Mouse (Mus musculus) midbrain, postnatal 0 days (tissue): ENCODE measurements around the gene Chrm2. TPM values are rescaled to one million over a fixed set of nuclear protein-coding genes. Genes with fewer than 3 reads are reported as not detected.

Source experiments
- ATAC-seq: fragments of 200-750 bp; cut with Nextera tagmentation; 2 replicates; pipeline ENCODE4 v1.8.0; 2017; ENCODE audit warnings: moderate number of reproducible peaks, mild to moderate bottlenecking, moderate TSS enrichment, moderate library complexity; ENCODE audit not compliant: low FRiP score
- DNase-seq: peaks from one replicate; pipeline ENCODE4 v3.0.0-alpha.2; 2015; ENCODE audit warnings: low spot score
- H3K27ac ChIP-seq: fragments of 300-500 bp; sonication (generic); 2 replicates; pipeline ENCODE4 v1.5.1; 2014; ENCODE audit warnings: low read depth, mild to moderate bottlenecking, low read length, mixed read lengths
- H3K27me3 ChIP-seq: fragments of 300-500 bp; sonication (generic); 2 replicates; pipeline ENCODE4 v1.6.1; 2014; ENCODE audit warnings: low read length, control low read depth, mixed read lengths; ENCODE audit not compliant: insufficient read depth
- H3K36me3 ChIP-seq: fragments of 300-500 bp; sonication (generic); 2 replicates; pipeline ENCODE4 v1.6.1; 2014; ENCODE audit warnings: low read length, control low read depth, mixed read lengths; ENCODE audit not compliant: insufficient read depth
- H3K4me1 ChIP-seq: fragments of 300-500 bp; sonication (generic); 2 replicates; pipeline ENCODE4 v1.6.1; 2014; ENCODE audit warnings: mild to moderate bottlenecking, control low read depth, antibody characterized with exemption, low read length, mixed read lengths; ENCODE audit not compliant: insufficient read depth
- H3K4me2 ChIP-seq: fragments of 300-500 bp; sonication (generic); 2 replicates; pipeline ENCODE4 v1.6.1; 2014; ENCODE audit warnings: low read depth, mild to moderate bottlenecking, low read length, mixed read lengths; ENCODE audit not compliant: poor library complexity, severe bottlenecking
- H3K4me3 ChIP-seq: fragments of 300-500 bp; sonication (generic); 2 replicates; pipeline ENCODE4 v1.5.1; 2014; ENCODE audit warnings: low read depth, mild to moderate bottlenecking, low read length, moderate library complexity
- H3K9ac ChIP-seq: fragments of 300-500 bp; sonication (generic); replicated peaks from 2 replicates; pipeline ENCODE4 v1.6.1; 2014; ENCODE audit warnings: mild to moderate bottlenecking, low read length, moderate library complexity, mixed read lengths; ENCODE audit not compliant: poor library complexity, severe bottlenecking
- H3K9me3 ChIP-seq: fragments of 300-500 bp; sonication (generic); 2 replicates; pipeline ENCODE4 v1.6.1; 2016; ENCODE audit warnings: low read length, control low read depth
- CTCF ChIP-seq: IDR thresholded peaks from 2 replicates; pipeline ENCODE4 v1.5.1; 2016; ENCODE audit warnings: antibody characterized with exemption, mild to moderate bottlenecking
- WGBS: fragments of 180-500 bp; shearing (Covaris S2); extraction: QIAGEN DNeasy Blood & Tissue Kit; methylation state at CpG from one replicate; pipeline ENCODE4 v1.1.7; 2014; 5-methylcytosine and 5-hydroxymethylcytosine counted together
- polyA plus RNA-seq: library from polyadenylated mRNA; unstranded; fragments of >200 nt; fragmentation: Nextera tagmentation; extraction: Ambion mirVana; gene quantifications from 2 replicates; pipeline ENCODE4 v1.2.1, GENCODE M21; 2015
- total RNA-seq: library from RNA; depleted of rRNA; stranded (reverse); fragments of >200 nt; gene quantifications from 2 replicates; pipeline ENCODE4 v1.2.3, GENCODE M21; 2014

The Chrm2 gene
- total and polyA plus RNA-seq, 2 experiments from 2014 or later: 6.8 to 19.4 TPM

DNA sequence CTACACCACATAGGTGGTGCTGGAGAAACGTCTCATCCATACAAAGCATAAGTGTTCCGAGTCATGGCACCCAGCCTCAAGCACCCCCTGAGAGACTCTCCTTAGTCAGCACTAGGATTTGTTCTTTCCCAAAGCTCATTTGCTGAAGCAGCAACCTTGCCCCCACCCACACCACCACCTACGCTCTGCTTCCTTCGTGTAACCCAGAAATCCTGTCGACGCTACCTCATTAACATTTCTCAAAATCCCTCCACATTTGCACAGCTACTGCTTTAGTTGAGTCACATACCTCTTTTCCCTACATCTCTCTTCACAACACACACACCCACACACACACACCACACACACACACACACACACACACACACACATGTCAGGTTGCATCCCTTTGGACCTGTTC is 50.1 kb downstream of the Chrm2 start:
- Histone ChIP-seq H3K9ac (no peak overlapping the region), H3K9me3 (no peaks in the 10 kb centered on the region), H3K4me2 (no peak overlapping the region), H3K27ac (no peak overlapping the region), H3K4me3 (no peak overlapping the region), H3K27me3 (no peaks in the 10 kb centered on the region), H3K36me3 (no peaks in the 10 kb centered on the region), H3K4me1 (no peaks in the 10 kb centered on the region)
- WGBS: 92% methylated on average over 6 of the region's 6 CpGs
- ATAC-seq: no peak
- DNase-seq: no peak
- no peak for TF ChIP-seq CTCF

GRCm38 (mm10) chr6:36439218-36439617 is 51.3 kb downstream of the Chrm2 start:
- no peaks in the 10 kb centered on the region for H3K4me1 ChIP-seq
- H3K9me3 ChIP-seq: no peaks in the 10 kb centered on the region

DNA sequence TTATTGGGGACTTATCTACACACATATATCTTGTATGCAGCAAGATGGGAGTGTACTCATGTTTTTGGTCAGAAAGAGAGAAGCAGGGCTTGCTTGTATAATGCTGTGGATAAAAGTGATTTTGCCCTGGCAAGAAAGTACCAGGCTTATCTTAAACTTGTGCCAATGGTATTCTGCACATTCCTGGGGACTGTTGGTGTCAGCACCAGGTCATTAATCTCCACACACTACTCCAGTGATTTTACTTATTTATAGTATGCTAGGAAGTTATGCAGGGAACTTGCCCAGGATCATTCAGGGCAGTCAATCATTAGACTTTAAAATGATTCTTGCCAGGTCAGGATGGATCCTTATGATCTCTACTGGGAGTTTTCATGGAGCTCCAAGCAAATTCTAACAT is 63.6 kb downstream of the Chrm2 start:
- H3K27me3 ChIP-seq: no peaks in the 10 kb centered on the region
- H3K4me1 ChIP-seq: no peaks in the 10 kb centered on the region
- no peak overlapping the region for H3K27ac ChIP-seq
- no peak overlapping the region for H3K4me2 ChIP-seq
- no peaks in the 10 kb centered on the region for H3K9me3 ChIP-seq
- no peak overlapping the region for H3K9ac ChIP-seq
- ATAC-seq (no peak), DNase-seq (no peak)
- H3K4me3 ChIP-seq: no peak overlapping the region
- TF ChIP-seq CTCF: no peak
- H3K36me3 ChIP-seq: no peaks in the 10 kb centered on the region

More at GRCm38 (mm10) chr6:36439218-36439617, 51.3 kb downstream of the Chrm2 start:
- DNase-seq: no peak
- no peak overlapping the region for H3K4me2 ChIP-seq
- H3K27me3 ChIP-seq: no peaks in the 10 kb centered on the region
- no peak for ATAC-seq
- no peak for TF ChIP-seq CTCF
- H3K27ac ChIP-seq: no peak overlapping the region
- no peak overlapping the region for H3K9ac ChIP-seq
- H3K4me3 ChIP-seq: no peak overlapping the region
- WGBS: 74% methylated on average over 2 of the region's 2 CpGs
- no peaks in the 10 kb centered on the region for H3K36me3 ChIP-seq

DNA sequence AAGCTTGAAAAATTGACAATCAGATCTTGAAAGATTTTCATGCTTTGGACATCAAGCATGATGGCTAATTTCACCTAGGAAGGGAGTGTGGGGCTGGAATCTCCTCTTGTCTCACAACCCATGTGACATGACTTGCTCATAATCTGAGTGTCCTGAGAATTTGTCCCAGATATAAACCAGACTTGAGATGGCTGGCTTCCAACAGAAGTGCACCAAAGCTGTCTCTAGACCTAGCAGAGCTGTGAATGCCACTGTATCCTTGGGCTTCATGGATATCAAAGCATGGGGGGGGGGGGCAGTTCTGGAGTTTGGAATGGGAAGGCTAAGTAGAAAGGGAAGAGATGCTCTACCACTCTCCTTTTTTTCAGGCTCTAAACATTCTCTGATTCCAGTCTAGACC is 67.2 kb downstream of the Chrm2 start:
- Histone ChIP-seq H3K36me3 (no peaks in the 10 kb centered on the region), H3K27ac (no peak overlapping the region), H3K4me2 (no peak overlapping the region), H3K9me3 (no peaks in the 10 kb centered on the region), H3K4me3 (no peak overlapping the region), H3K27me3 (no peaks in the 10 kb centered on the region), H3K4me1 (no peaks in the 10 kb centered on the region), H3K9ac (no peak overlapping the region)
- no peak for ATAC-seq
- DNase-seq: no peak
- TF ChIP-seq CTCF: no peak

- Histone ChIP-seq H3K4me2 (no peak overlapping the region), H3K36me3 (no peaks in the 10 kb centered on the region), H3K4me3 (no peak overlapping the region), H3K27ac (no peak overlapping the region), H3K9me3 (no peaks in the 10 kb centered on the region), H3K9ac (no peak overlapping the region), H3K4me1 (no peaks in the 10 kb centered on the region), H3K27me3 (no peaks in the 10 kb centered on the region)
- ATAC-seq: no peak
- DNase-seq: no peak
- WGBS: 89% methylated on average over 1 of the region's 1 CpGs
- no peak for TF ChIP-seq CTCF
These were observed 69.1 kb downstream of the Chrm2 start for GRCm38 (mm10) chr6:36457015-36457414.

DNA sequence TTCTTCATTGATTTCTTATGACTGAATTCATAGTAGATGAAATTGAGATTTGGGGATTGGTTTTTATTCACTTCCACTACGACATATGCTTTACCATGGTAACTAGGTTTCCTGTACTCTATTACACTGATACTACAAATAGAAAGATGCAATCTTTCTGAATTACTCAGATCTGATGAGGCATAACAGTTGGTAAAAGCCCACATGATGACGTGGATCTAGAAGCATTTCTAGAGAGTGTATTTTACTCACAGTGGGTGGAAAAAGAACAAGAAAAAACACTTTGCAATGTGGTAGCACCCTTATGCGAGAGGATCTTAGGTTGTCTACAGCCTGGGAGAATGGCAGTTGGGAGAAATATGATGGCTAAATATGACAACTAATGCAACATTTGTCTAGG is 76.1 kb downstream of the Chrm2 start:
- Histone ChIP-seq H3K36me3 (no peaks in the 10 kb centered on the region), H3K4me1 (no peaks in the 10 kb centered on the region), H3K27ac (no peak overlapping the region), H3K4me3 (no peak overlapping the region), H3K9ac (no peak overlapping the region), H3K9me3 (no peaks in the 10 kb centered on the region), H3K4me2 (no peak overlapping the region), H3K27me3 (no peaks in the 10 kb centered on the region)
- no peak for TF ChIP-seq CTCF
- DNase-seq: no peak
- no peak for ATAC-seq
- WGBS: 88% methylated on average over 3 of the region's 3 CpGs
